Mouse (Mus musculus) kidney, embryonic 14.5 days (tissue): ENCODE data around the gene Lrfn2. TPM values are rescaled to one million over a fixed set of nuclear protein-coding genes. Genes with fewer than 3 reads are reported as not detected.

Experiments used
- ATAC-seq: fragments of 200-750 bp; cut with Nextera tagmentation; 2 replicates; pipeline ENCODE4 v1.8.0; 2017; ENCODE audit warnings: moderate number of reproducible peaks, mild to moderate bottlenecking, moderate TSS enrichment, moderate library complexity; ENCODE audit not compliant: low FRiP score, low TSS enrichment
- H3K27ac ChIP-seq: fragments of 300-500 bp; sonication (generic); 2 replicates; pipeline ENCODE4 v1.5.1; 2014; ENCODE audit warnings: low read depth, mild to moderate bottlenecking, low read length, moderate library complexity, mixed read lengths
- H3K27me3 ChIP-seq: fragments of 300-500 bp; sonication (generic); 2 replicates; pipeline ENCODE4 v1.6.1; 2014; ENCODE audit warnings: mild to moderate bottlenecking, low read length; ENCODE audit not compliant: control insufficient read depth, insufficient read depth
- H3K36me3 ChIP-seq: fragments of 300-500 bp; sonication (generic); 2 replicates; pipeline ENCODE4 v1.6.1; 2014; ENCODE audit warnings: low read length, mixed read lengths; ENCODE audit not compliant: control insufficient read depth, insufficient read depth
- H3K4me1 ChIP-seq: fragments of 300-500 bp; sonication (generic); 2 replicates; pipeline ENCODE4 v1.6.1; 2014; ENCODE audit warnings: low read length, mixed read lengths; ENCODE audit not compliant: control insufficient read depth, insufficient read depth
- H3K4me2 ChIP-seq: fragments of 300-500 bp; sonication (generic); replicated peaks from 2 replicates; pipeline ENCODE4 v1.6.1; 2014; ENCODE audit warnings: low read depth, mild to moderate bottlenecking, low read length
- H3K4me3 ChIP-seq: fragments of 300-500 bp; sonication (generic); 2 replicates; pipeline ENCODE4 v1.5.1; 2014; ENCODE audit warnings: mild to moderate bottlenecking, low read length
- H3K9ac ChIP-seq: fragments of 300-500 bp; sonication (generic); 2 replicates; pipeline ENCODE4 v1.6.1; 2014; ENCODE audit warnings: low read depth, mild to moderate bottlenecking, low read length, moderate library complexity
- H3K9me3 ChIP-seq: fragments of 300-500 bp; sonication (generic); 2 replicates; pipeline ENCODE4 v1.6.1; 2016; ENCODE audit warnings: low read length; ENCODE audit not compliant: control insufficient read depth
- WGBS: fragments of 180-500 bp; shearing (Covaris S2); extraction: QIAGEN DNeasy Blood & Tissue Kit; methylation state at CpG from one replicate; pipeline ENCODE4 v1.1.7; 2014; 5-methylcytosine and 5-hydroxymethylcytosine counted together
- polyA plus RNA-seq: library from polyadenylated mRNA; unstranded; fragments of >200 nt; fragmentation: Nextera tagmentation; extraction: Ambion mirVana; gene quantifications from 2 replicates; pipeline ENCODE4 v1.2.1, GENCODE M21; 2014

Gene Lrfn2
- polyA plus RNA-seq, 1 experiment from 2014 or later: 0.84 TPM

DNA sequence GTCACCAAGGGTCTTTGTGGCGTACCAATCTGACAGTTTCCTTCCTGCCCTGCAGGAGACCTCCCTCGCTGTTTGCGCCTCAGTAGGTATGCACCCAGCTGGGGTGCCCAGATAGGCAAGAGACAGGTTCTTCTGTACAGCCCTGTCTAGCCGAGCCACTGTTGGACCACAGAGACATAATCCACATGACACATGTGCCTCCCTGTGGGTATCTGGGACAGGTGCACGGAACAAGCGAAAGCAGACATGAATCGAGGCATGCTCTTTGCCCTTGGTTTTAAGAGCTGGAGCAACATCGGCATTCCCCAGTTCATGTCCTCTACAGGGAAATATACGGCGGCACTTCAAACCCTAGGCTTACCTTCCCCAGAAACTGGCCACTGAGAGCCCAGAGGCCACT is 1.2 kb upstream of the Lrfn2 start:
- no peak overlapping the region for H3K4me2 ChIP-seq
- 50% methylated on average over 10 of the region's 10 CpGs for WGBS
- no peak for ATAC-seq
- no peak overlapping the region for H3K9ac ChIP-seq
- no peaks in the 10 kb centered on the region; the same call in 1 of the 2 replicates for H3K9me3 ChIP-seq
- H3K27me3 ChIP-seq: peaks cover 12% of the 10 kb centered on the region
- no peak overlapping the region for H3K4me3 ChIP-seq
- peaks cover 6% of the 10 kb centered on the region; the same call in 1 of the 2 replicates for H3K4me1 ChIP-seq
- no peaks in the 10 kb centered on the region for H3K36me3 ChIP-seq
- H3K27ac ChIP-seq: no peak overlapping the region

DNA sequence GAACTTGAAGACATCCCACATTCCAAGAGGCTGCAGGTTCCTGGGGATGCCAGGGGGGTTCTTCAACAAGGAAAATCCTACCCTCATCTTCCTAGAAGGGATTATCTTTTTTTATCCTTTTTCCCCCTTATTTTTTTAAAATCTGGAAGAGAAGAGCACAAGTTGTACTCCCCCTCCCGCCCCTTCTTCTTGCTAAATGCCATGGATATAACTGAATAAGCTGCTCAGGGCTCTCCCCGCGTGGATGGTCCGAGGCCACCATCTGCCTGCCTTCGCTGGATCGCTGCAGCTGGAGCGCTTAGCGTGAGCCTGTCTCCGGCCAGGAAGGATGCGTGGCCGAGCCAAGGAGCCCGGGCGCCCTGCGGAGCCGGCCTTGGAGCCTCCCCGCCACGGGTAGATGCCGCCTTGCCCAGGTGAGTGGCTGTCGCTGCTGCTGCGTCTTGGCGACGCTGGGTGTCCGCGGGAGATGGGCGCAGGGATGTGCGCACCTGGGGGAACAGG is 277 bp downstream of the Lrfn2 start:
- H3K4me1 ChIP-seq: peaks cover 9% of the 10 kb centered on the region; the same call in 1 of the 2 replicates
- WGBS: under 1% methylated on average over 26 of the region's 26 CpGs

GRCm38 (mm10) chr17:48932916-48933315 is 737 bp downstream of the Lrfn2 start:
- peaks cover 12% of the 10 kb centered on the region for H3K27me3 ChIP-seq
- no peak overlapping the region for H3K27ac ChIP-seq
- H3K4me3 ChIP-seq: peak overlapping the region; percentile 54
- 6% methylated on average over 9 of the region's 9 CpGs for WGBS
- no peaks in the 10 kb centered on the region for H3K9me3 ChIP-seq
- no peaks in the 10 kb centered on the region for H3K36me3 ChIP-seq
- peak overlapping the region; percentile 64; the same call in 1 of the 2 replicates for H3K9ac ChIP-seq
- H3K4me1 ChIP-seq: peaks cover 9% of the 10 kb centered on the region; the same call in 1 of the 2 replicates
- peak overlapping the region; percentile 92 for H3K4me2 ChIP-seq
- ATAC-seq: no peak

More for the DNA sequence above, 277 bp downstream of the Lrfn2 start:
- peak overlapping the region; percentile 92 for H3K4me2 ChIP-seq
- H3K9ac ChIP-seq: peak overlapping the region; percentile 64; the same call in 1 of the 2 replicates
- no peaks in the 10 kb centered on the region for H3K36me3 ChIP-seq
- H3K4me3 ChIP-seq: peak overlapping the region; percentile 54
- peaks cover 12% of the 10 kb centered on the region for H3K27me3 ChIP-seq
- H3K27ac ChIP-seq: no peak overlapping the region
- H3K9me3 ChIP-seq: no peaks in the 10 kb centered on the region
- no peak for ATAC-seq

GRCm38 (mm10) chr17:48935201-48935600 is 3.0 kb downstream of the Lrfn2 start:
- H3K9me3 ChIP-seq: no peaks in the 10 kb centered on the region
- 17% methylated on average over 8 of the region's 8 CpGs for WGBS
- H3K4me3 ChIP-seq: no peak overlapping the region
- H3K9ac ChIP-seq: no peak overlapping the region
- H3K27ac ChIP-seq: no peak overlapping the region
- peaks cover 9% of the 10 kb centered on the region; the same call in 1 of the 2 replicates for H3K4me1 ChIP-seq
- ATAC-seq: no peak
- no peak overlapping the region for H3K4me2 ChIP-seq
- no peaks in the 10 kb centered on the region for H3K36me3 ChIP-seq
- H3K27me3 ChIP-seq: peaks cover 12% of the 10 kb centered on the region

GRCm38 (mm10) chr17:48936445-48937141 is 4.4 kb downstream of the Lrfn2 start:
- ATAC-seq: no peak
- H3K9ac ChIP-seq: no peak overlapping the region

DNA sequence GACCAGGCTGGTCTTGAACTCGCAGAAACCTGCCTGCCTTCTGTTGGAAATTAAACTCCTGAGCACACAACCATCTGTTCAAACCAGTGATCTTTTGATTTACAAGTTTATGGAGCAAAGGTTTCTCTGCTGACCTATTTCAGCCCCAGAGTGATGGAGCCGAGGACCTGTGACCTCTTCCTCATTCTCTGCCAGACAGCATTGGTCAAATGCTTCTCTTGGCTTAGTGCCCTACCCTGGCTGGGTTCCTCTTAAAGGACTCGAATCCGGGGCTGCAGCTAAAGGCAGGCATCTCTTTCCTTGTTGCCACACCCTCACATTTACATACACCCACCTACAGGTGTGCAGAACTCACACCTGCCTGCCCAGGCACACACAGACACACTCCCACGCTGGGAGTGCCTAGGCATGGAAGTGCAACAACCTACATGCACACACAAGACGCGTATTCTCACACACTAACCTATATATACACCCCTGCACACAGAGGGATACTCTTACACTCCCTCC is 6.6 kb downstream of the Lrfn2 start:
- H3K4me3 ChIP-seq: no peak overlapping the region
- no peaks in the 10 kb centered on the region for H3K36me3 ChIP-seq
- H3K4me2 ChIP-seq: no peak overlapping the region
- H3K9me3 ChIP-seq: no peaks in the 10 kb centered on the region
- no peak overlapping the region for H3K27ac ChIP-seq
- peaks cover 9% of the 10 kb centered on the region; the same call in 1 of the 2 replicates for H3K4me1 ChIP-seq
- H3K27me3 ChIP-seq: no peaks in the 10 kb centered on the region
- ATAC-seq: no peak
- 60% methylated on average over 7 of the region's 7 CpGs for WGBS
- no peak overlapping the region for H3K9ac ChIP-seq

More at GRCm38 (mm10) chr17:48936445-48937141, 4.4 kb downstream of the Lrfn2 start:
- 47% methylated on average over 5 of the region's 5 CpGs for WGBS
- H3K4me2 ChIP-seq: no peak overlapping the region
- peaks cover 9% of the 10 kb centered on the region; the same call in 1 of the 2 replicates for H3K4me1 ChIP-seq
- H3K27me3 ChIP-seq: peaks cover 12% of the 10 kb centered on the region
- H3K36me3 ChIP-seq: no peaks in the 10 kb centered on the region
- H3K4me3 ChIP-seq: no peak overlapping the region
- no peaks in the 10 kb centered on the region for H3K9me3 ChIP-seq
- H3K27ac ChIP-seq: no peak overlapping the region

- peaks cover 7% of the 10 kb centered on the region; the same call in 1 of the 2 replicates for H3K4me1 ChIP-seq
- 41% methylated on average over 9 of the region's 9 CpGs for WGBS
- H3K9me3 ChIP-seq: no peaks in the 10 kb centered on the region
- ATAC-seq: peak; percentile 43
- H3K4me3 ChIP-seq: no peak overlapping the region
- no peak overlapping the region for H3K27ac ChIP-seq
- H3K4me2 ChIP-seq: no peak overlapping the region
- H3K36me3 ChIP-seq: no peaks in the 10 kb centered on the region
- H3K9ac ChIP-seq: no peak overlapping the region
- no peaks in the 10 kb centered on the region for H3K27me3 ChIP-seq
Measured at GRCm38 (mm10) chr17:48946315-48946714, 14.1 kb downstream of the Lrfn2 start.

- Histone ChIP-seq H3K9me3 (no peaks in the 10 kb centered on the region), H3K4me3 (no peak overlapping the region), H3K36me3 (no peaks in the 10 kb centered on the region), H3K27ac (no peak overlapping the region), H3K4me1 (peaks cover 7% of the 10 kb centered on the region; the same call in 1 of the 2 replicates), H3K27me3 (no peaks in the 10 kb centered on the region), H3K9ac (no peak overlapping the region), H3K4me2 (no peak overlapping the region)
- 16% methylated on average over 3 of the region's 3 CpGs for WGBS
- ATAC-seq: peak; percentile 82
Measured at GRCm38 (mm10) chr17:48946765-48947164, 14.6 kb downstream of the Lrfn2 start.

DNA sequence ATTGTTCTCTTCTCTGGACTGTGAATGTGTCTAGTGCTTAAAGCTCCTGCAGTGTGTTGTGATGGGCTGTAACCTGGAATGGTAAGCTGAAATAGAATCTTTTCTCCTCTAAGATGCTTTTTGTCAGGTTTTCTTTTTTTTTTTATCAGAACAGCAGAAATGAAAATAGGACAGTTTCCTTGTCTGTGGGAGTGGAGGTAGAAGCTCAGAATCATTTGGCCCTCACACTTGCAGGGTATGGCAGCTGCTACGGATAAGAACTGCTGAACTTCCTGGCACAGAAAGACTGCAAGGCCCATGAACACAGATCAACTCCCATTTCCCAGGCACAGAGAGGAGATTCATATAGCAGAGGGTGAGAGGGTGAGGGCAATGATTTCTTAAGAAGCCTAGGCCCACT is 19.1 kb downstream of the Lrfn2 start:
- Histone ChIP-seq H3K27me3 (no peaks in the 10 kb centered on the region), H3K4me1 (peaks cover 6% of the 10 kb centered on the region; the same call in 1 of the 2 replicates), H3K27ac (no peak overlapping the region), H3K4me3 (no peak overlapping the region), H3K9me3 (no peaks in the 10 kb centered on the region), H3K36me3 (no peaks in the 10 kb centered on the region), H3K9ac (no peak overlapping the region), H3K4me2 (no peak overlapping the region)
- ATAC-seq: no peak
- WGBS: 86% methylated on average over 1 of the region's 1 CpGs
